ENCODE assay signal across 9 mouse cellular contexts in genomic region chr2:71813022-71813358, GRCm38 (mm10).
DNase-seq lines count a peak whose midpoint lies in the region; ATAC-seq and TF ChIP-seq lines count a peak whose summit lies in the region.
"Had no signal": no experiment of that assay in that cellular context is flagged by ENCODE, and none has a peak within 500 bp of the region (broad histone marks: within the 10 kb centered on the region; RNA-seq: fewer than 3 reads in every experiment).

No protein-coding gene starts in this region.

- no peaks in the 10 kb centered on the region for H3K9me3 ChIP-seq in kidney, embryonic 14.5 days (ENCODE audit: control insufficient read depth, low read length)
- H3K9me3 ChIP-seq in limb, embryonic 15.5 days = no peaks in the 10 kb centered on the region
- H3K9me3 ChIP-seq: liver, embryonic 15.5 days had no signal

- no peak overlapping the region for H3K27ac ChIP-seq in kidney, embryonic 14.5 days (ENCODE audit: low read depth, low read length)
- peak overlapping the region; percentile 96 for H3K27ac ChIP-seq in thymus, adult 2 months (ENCODE audit: control insufficient read depth, insufficient read depth, low read length)
- no peak overlapping the region for H3K27ac ChIP-seq in limb, embryonic 15.5 days
- H3K27ac ChIP-seq: liver, embryonic 15.5 days had no signal

- no peak for DNase-seq in kidney, adult 18-20 months
- DNase-seq in thymus, adult 2 months = no peak
- DNase-seq in thymus, postnatal 25 days = no peak
- no peak for DNase-seq in ovary, postnatal 14 days (ENCODE audit: low spot score)
- DNase-seq in cerebellum, adult 18-20 months = no peak
- no peak for DNase-seq in layer of hippocampus, postnatal 14 days (ENCODE audit: low spot score in 2 of 2)

- ATAC-seq in kidney, embryonic 14.5 days (ENCODE audit: low FRiP score, low TSS enrichment) = 0 out of 2 replicates have a peak, but pooled peaks have one; percentile 37
- peak; percentile 50; the same call in 1 of the 2 replicates for ATAC-seq in limb, embryonic 15.5 days (ENCODE audit: insufficient number of reproducible peaks, low FRiP score, low TSS enrichment, low read depth)

- no peaks in the 10 kb centered on the region for H3K27me3 ChIP-seq in kidney, embryonic 14.5 days (ENCODE audit: control insufficient read depth, insufficient read depth, low read length)
- no peaks in the 10 kb centered on the region for H3K27me3 ChIP-seq in thymus, adult 2 months (ENCODE audit: control insufficient read depth, insufficient read depth, low read length)
- H3K27me3 ChIP-seq in limb, embryonic 15.5 days = no peaks in the 10 kb centered on the region
- H3K27me3 ChIP-seq: liver, embryonic 15.5 days had no signal

- H3K36me3 ChIP-seq in kidney, embryonic 14.5 days (ENCODE audit: control insufficient read depth, insufficient read depth, low read length) = no peaks in the 10 kb centered on the region; the same call in 1 of the 2 replicates
- H3K36me3 ChIP-seq in thymus, adult 2 months (ENCODE audit: control insufficient read depth, insufficient read depth, low read length) = no peaks in the 10 kb centered on the region
- H3K36me3 ChIP-seq in limb, embryonic 15.5 days = no peaks in the 10 kb centered on the region
- H3K36me3 ChIP-seq: liver, embryonic 15.5 days had no signal

- TF ChIP-seq CTCF in thymus, adult 2 months (IDR thresholded peaks at IDR 0.05; ENCODE audit: borderline replicate concordance, control insufficient read depth, extremely low read depth, insufficient read depth, low read length, poor library complexity) = no peak

- no peak overlapping the region for H3K4me2 ChIP-seq in kidney, embryonic 14.5 days (replicated peaks; ENCODE audit: low read depth, low read length)
- H3K4me2 ChIP-seq in limb, embryonic 15.5 days = no peak overlapping the region
- H3K4me2 ChIP-seq: liver, embryonic 15.5 days had no signal

- TF ChIP-seq POLR2A in thymus, adult 2 months (IDR thresholded peaks at IDR 0.05; ENCODE audit: control insufficient read depth, extremely low read depth, insufficient read depth, low read length, poor library complexity) = no peak

- 79% methylated on average over 9 of the region's 9 CpGs for WGBS in kidney, embryonic 14.5 days
- 47% methylated on average over 7 of the region's 9 CpGs for WGBS in thymus, adult 2 months
- WGBS in limb, embryonic 15.5 days = 82% methylated on average over 7 of the region's 9 CpGs

- H3K9ac ChIP-seq in kidney, embryonic 14.5 days (ENCODE audit: low read depth, low read length) = no peak overlapping the region
- no peak overlapping the region for H3K9ac ChIP-seq in limb, embryonic 15.5 days
- H3K9ac ChIP-seq: liver, embryonic 15.5 days had no signal

- H3K4me1 ChIP-seq in kidney, embryonic 14.5 days (ENCODE audit: control insufficient read depth, insufficient read depth, low read length) = peaks cover 20% of the 10 kb centered on the region
- peaks cover 48% of the 10 kb centered on the region for H3K4me1 ChIP-seq in thymus, adult 2 months (replicated peaks; ENCODE audit: control insufficient read depth, insufficient read depth, low read length)
- peaks cover 23% of the 10 kb centered on the region for H3K4me1 ChIP-seq in limb, embryonic 15.5 days

- H3K4me3 ChIP-seq in kidney, embryonic 14.5 days (ENCODE audit: low read length) = no peak overlapping the region
- peak overlapping the region; percentile 22 for H3K4me3 ChIP-seq in thymus, adult 2 months (ENCODE audit: control insufficient read depth, insufficient read depth, low read length)
- H3K4me3 ChIP-seq in limb, embryonic 15.5 days = no peak overlapping the region
- H3K4me3 ChIP-seq: liver, embryonic 15.5 days had no signal
